ENCODE assay signal across 23 mouse cellular contexts in genomic region chr1:58832198-58832597, GRCm38 (mm10).
"Had no signal": no experiment of that assay in that cellular context is flagged by ENCODE, and none has a peak within 500 bp of the region (broad histone marks: within the 10 kb centered on the region; RNA-seq: fewer than 3 reads in every experiment).

No protein-coding gene starts in this region.

- H3K9me3 ChIP-seq: heart, embryonic 15.5 days; hindbrain, embryonic 13.5 days; hindbrain, embryonic 15.5 days; limb, embryonic 10.5 days; liver, embryonic 13.5 days; liver, embryonic 15.5 days had no signal

- DNase-seq: forebrain, postnatal 0 days; gastrocnemius, postnatal 14 days; gastrocnemius, postnatal 36 days; kidney, adult 18-20 months; kidney, adult 8-10 months; kidney, postnatal 10 days; kidney, postnatal 25 days; kidney, postnatal 4 days; liver; liver, embryonic 13.5 days; liver, postnatal 0 days; lung, adult 2 months had no signal

- H3K4me1 ChIP-seq: heart, embryonic 15.5 days; hindbrain, embryonic 13.5 days; hindbrain, embryonic 15.5 days; limb, embryonic 10.5 days; limb, embryonic 12.5 days; liver, embryonic 13.5 days; liver, embryonic 15.5 days had no signal

- H3K27ac ChIP-seq: heart, embryonic 15.5 days; hindbrain, embryonic 13.5 days; hindbrain, embryonic 15.5 days; hindbrain, postnatal 0 days; layer of hippocampus, adult 2 months; left cerebral cortex, adult 2 months; limb, embryonic 10.5 days; limb, embryonic 12.5 days; liver, embryonic 13.5 days; liver, embryonic 15.5 days had no signal

- H3K4me2 ChIP-seq: heart, embryonic 15.5 days; hindbrain, embryonic 13.5 days; hindbrain, embryonic 15.5 days; limb, embryonic 12.5 days; liver, embryonic 11.5 days; liver, embryonic 13.5 days; liver, embryonic 15.5 days had no signal

- H3K27me3 ChIP-seq: heart, embryonic 15.5 days; hindbrain, embryonic 13.5 days; hindbrain, embryonic 15.5 days; limb, embryonic 12.5 days; liver, embryonic 13.5 days; liver, embryonic 15.5 days had no signal

- ATAC-seq: forebrain, postnatal 0 days; hindbrain, postnatal 0 days; intestine, embryonic 16.5 days; liver, postnatal 0 days had no signal

- H3K4me3 ChIP-seq: heart, embryonic 15.5 days; hindbrain, embryonic 13.5 days; hindbrain, embryonic 15.5 days; layer of hippocampus, adult 2 months; left cerebral cortex, adult 2 months; limb, embryonic 10.5 days; limb, embryonic 12.5 days; liver, embryonic 13.5 days; liver, embryonic 15.5 days had no signal

- H3K36me3 ChIP-seq: hindbrain, embryonic 13.5 days; hindbrain, embryonic 15.5 days had no signal

- H3K9ac ChIP-seq: forebrain, postnatal 0 days; heart, embryonic 15.5 days; hindbrain, embryonic 13.5 days; hindbrain, embryonic 15.5 days; limb, embryonic 12.5 days; liver, embryonic 13.5 days; liver, embryonic 15.5 days; liver, postnatal 0 days had no signal
